Mouse (Mus musculus) midbrain, embryonic 11.5 days (tissue): ENCODE data around the gene Map1b. TPM values are rescaled to one million over a fixed set of nuclear protein-coding genes. Genes with fewer than 3 reads are reported as not detected.

ENCODE experiments used
- ATAC-seq: fragments of 200-750 bp; cut with Nextera tagmentation; 2 replicates; pipeline ENCODE4 v1.8.0; 2017; ENCODE audit warnings: moderate TSS enrichment, moderate library complexity; ENCODE audit not compliant: low FRiP score
- DNase-seq: peaks from one replicate; pipeline ENCODE4 v3.0.0; 2015; ENCODE audit warnings: low spot score; ENCODE audit errors: missing footprints
- H3K27ac ChIP-seq: fragments of 300-500 bp; sonication (generic); 2 replicates; pipeline ENCODE4 v1.5.1; 2014; ENCODE audit warnings: low read depth, low read length
- H3K27me3 ChIP-seq: fragments of 300-500 bp; sonication (generic); 2 replicates; pipeline ENCODE4 v1.6.1; 2014; ENCODE audit warnings: mild to moderate bottlenecking, low read length, moderate library complexity, mixed read lengths; ENCODE audit not compliant: control insufficient read depth, insufficient read depth
- H3K36me3 ChIP-seq: fragments of 300-500 bp; sonication (generic); 2 replicates; pipeline ENCODE4 v1.6.1; 2014; ENCODE audit warnings: mild to moderate bottlenecking, low read length, moderate library complexity, mixed read lengths; ENCODE audit not compliant: control insufficient read depth, insufficient read depth
- H3K4me1 ChIP-seq: fragments of 300-500 bp; sonication (generic); 2 replicates; pipeline ENCODE4 v1.6.1; 2014; ENCODE audit warnings: low read length; ENCODE audit not compliant: control insufficient read depth, insufficient read depth
- H3K4me2 ChIP-seq: fragments of 300-500 bp; sonication (generic); 2 replicates; pipeline ENCODE4 v1.6.1; 2014; ENCODE audit warnings: mild to moderate bottlenecking, moderate library complexity
- H3K4me3 ChIP-seq: fragments of 300-500 bp; sonication (generic); 2 replicates; pipeline ENCODE4 v1.5.1; 2014; ENCODE audit warnings: low read depth, low read length
- H3K9ac ChIP-seq: fragments of 300-500 bp; sonication (generic); 2 replicates; pipeline ENCODE4 v1.6.1; 2014; ENCODE audit warnings: low read length
- H3K9me3 ChIP-seq: fragments of 300-500 bp; sonication (generic); 2 replicates; pipeline ENCODE4 v1.6.1; 2016; ENCODE audit warnings: low read length; ENCODE audit not compliant: control insufficient read depth
- WGBS: fragments of 180-500 bp; shearing (Covaris S2); extraction: QIAGEN DNeasy Blood & Tissue Kit; methylation state at CpG from one replicate; pipeline ENCODE4 v1.1.7; 2014; 5-methylcytosine and 5-hydroxymethylcytosine counted together
- polyA plus RNA-seq: library from polyadenylated mRNA; unstranded; fragments of >200 nt; fragmentation: Nextera tagmentation; extraction: Ambion mirVana; gene quantifications from 2 replicates; pipeline ENCODE4 v1.2.1, GENCODE M21; 2014

Gene Map1b
- polyA plus RNA-seq, 1 experiment from 2014 or later = 911 TPM

DNA sequence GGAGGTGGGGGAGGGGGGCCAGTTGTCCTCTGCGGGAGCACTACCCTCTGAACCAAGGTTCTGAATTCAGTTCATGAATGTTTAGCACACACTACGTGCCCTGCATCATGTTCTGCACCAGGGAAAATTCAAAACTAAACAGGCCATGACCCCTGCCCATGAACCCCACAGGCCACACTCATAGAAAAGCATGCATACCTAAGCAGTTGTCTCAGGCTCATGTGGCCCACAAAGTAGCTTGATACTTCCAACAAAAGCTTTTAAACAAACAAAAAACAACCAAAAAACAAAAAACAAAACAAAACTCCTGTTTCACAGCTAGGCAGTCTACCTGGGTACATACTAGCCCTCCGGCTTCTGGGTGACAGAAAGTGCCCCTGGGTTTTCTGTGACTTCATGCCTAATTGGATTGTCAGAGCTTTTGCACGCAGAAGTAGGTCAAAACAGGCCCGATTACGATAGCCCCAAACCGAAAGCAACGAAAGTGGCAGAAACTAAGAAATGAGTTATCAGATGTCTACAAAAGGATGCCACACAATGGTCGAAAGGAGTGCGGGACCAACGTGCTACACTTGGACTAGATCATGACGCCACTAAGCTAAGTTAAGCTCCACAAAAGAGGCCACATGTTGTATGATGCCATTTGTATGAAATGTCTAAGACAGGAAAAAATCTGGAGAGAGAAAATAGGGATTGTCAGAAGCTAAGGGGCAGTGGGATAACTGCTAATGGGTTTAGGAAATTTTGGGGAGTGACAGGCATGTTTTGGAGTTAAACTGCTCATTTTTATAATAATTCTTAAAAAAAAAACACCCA, 73.7 kb downstream of the Map1b start:
- H3K9ac ChIP-seq = peak overlapping the region; percentile 73
- peak overlapping the region; percentile 61 for H3K4me2 ChIP-seq
- H3K9me3 ChIP-seq = no peaks in the 10 kb centered on the region
- ATAC-seq = 0 out of 2 replicates have a peak, but pooled peaks have one; percentile 8
- no peak for DNase-seq
- H3K36me3 ChIP-seq = peaks cover 32% of the 10 kb centered on the region
- peak overlapping the region; percentile 96 for H3K27ac ChIP-seq
- H3K4me1 ChIP-seq = peaks cover 55% of the 10 kb centered on the region
- H3K27me3 ChIP-seq = no peaks in the 10 kb centered on the region
- 21% methylated on average over 12 of the region's 12 CpGs for WGBS
- H3K4me3 ChIP-seq = peak overlapping the region; percentile 45

GRCm38 (mm10) chr13:99441700-99442433, 74.5 kb downstream of the Map1b start:
- Histone ChIP-seq H3K36me3 (peaks cover 40% of the 10 kb centered on the region), H3K9ac (peak overlapping the region; percentile 73), H3K4me1 (peaks cover 47% of the 10 kb centered on the region), H3K27ac (peak overlapping the region; percentile 96), H3K4me2 (peak overlapping the region; percentile 61), H3K4me3 (peak overlapping the region; percentile 45), H3K27me3 (no peaks in the 10 kb centered on the region), H3K9me3 (no peaks in the 10 kb centered on the region)
- 47% methylated on average over 18 of the region's 18 CpGs for WGBS
- ATAC-seq (no peak), DNase-seq (peak; percentile 94)

DNA sequence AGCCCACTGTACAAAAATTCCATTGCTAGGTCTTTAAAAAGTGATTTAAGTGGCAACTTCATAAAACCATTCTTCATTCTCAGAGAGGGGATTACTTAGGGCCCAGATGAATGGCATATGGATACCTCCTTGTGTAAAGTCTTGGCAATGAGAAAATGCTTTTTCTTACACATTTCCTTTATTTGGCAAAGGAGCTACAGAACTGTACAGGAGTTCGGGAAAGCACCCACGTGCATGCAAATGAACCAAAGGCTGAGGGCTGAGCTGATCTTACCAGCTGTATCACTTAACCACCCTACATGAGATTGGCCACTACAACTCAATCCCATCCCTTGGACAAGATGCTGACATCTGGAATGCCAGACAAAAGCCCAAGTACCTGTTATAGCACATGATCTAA, 76.1 kb downstream of the Map1b start:
- no peaks in the 10 kb centered on the region for H3K27me3 ChIP-seq
- WGBS = 93% methylated on average over 2 of the region's 2 CpGs
- H3K9me3 ChIP-seq = no peaks in the 10 kb centered on the region
- H3K4me2 ChIP-seq = no peak overlapping the region
- peaks cover 53% of the 10 kb centered on the region for H3K36me3 ChIP-seq
- no peak for DNase-seq
- no peak overlapping the region for H3K9ac ChIP-seq
- peaks cover 32% of the 10 kb centered on the region for H3K4me1 ChIP-seq
- no peak overlapping the region for H3K4me3 ChIP-seq
- no peak overlapping the region for H3K27ac ChIP-seq
- no peak for ATAC-seq

DNA sequence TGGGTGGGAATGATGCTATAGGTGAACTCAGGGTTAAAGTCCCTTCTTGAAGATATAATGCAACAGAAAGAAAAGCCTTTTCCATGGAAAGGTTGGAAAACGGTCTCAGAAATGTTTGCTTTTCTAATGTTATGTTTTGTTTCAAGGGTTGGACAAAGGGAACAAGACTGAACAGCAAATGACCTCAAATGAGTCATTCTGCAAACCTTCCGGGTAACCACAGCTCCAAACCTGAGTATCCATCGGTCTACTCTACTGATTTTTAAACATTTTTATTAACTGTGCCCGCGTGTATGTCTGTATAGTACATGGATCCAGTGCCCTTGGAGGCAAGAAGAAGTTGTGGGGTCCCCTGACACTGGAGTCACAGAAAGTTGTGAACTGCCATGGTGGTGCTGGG, 77.0 kb downstream of the Map1b start:
- no peak for DNase-seq
- no peaks in the 10 kb centered on the region for H3K27me3 ChIP-seq
- no peaks in the 10 kb centered on the region for H3K9me3 ChIP-seq
- ATAC-seq = no peak
- H3K27ac ChIP-seq = no peak overlapping the region
- 91% methylated on average over 5 of the region's 5 CpGs for WGBS
- H3K9ac ChIP-seq = no peak overlapping the region
- H3K4me2 ChIP-seq = no peak overlapping the region
- H3K36me3 ChIP-seq = peaks cover 61% of the 10 kb centered on the region
- no peak overlapping the region for H3K4me3 ChIP-seq
- peaks cover 24% of the 10 kb centered on the region for H3K4me1 ChIP-seq

DNA sequence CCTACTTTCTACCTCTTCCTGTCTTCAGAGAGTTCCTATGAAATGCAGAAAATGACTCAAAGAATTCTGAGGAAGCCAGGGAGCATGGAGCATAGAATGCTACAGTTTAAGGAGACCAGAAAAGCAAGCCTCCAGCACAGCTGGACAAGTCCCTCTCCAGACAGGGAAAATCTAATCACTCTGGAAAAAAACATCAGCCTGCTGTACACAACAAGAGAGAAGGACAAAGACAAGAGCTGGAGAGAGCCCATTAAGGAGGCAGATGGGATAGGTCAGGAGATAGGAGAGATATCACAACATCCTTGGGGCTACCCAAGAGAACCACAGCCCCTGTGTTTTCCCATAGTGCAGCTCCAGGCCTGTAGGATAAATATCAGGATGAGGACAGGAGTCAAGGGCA, 79.3 kb downstream of the Map1b start:
- no peaks in the 10 kb centered on the region for H3K9me3 ChIP-seq
- H3K4me2 ChIP-seq = no peak overlapping the region
- no peaks in the 10 kb centered on the region for H3K27me3 ChIP-seq
- no peak overlapping the region for H3K27ac ChIP-seq
- peaks cover 83% of the 10 kb centered on the region for H3K36me3 ChIP-seq
- H3K4me1 ChIP-seq = peaks cover 9% of the 10 kb centered on the region
- H3K9ac ChIP-seq = no peak overlapping the region
- DNase-seq (no peak), ATAC-seq (no peak)
- no peak overlapping the region for H3K4me3 ChIP-seq

DNA sequence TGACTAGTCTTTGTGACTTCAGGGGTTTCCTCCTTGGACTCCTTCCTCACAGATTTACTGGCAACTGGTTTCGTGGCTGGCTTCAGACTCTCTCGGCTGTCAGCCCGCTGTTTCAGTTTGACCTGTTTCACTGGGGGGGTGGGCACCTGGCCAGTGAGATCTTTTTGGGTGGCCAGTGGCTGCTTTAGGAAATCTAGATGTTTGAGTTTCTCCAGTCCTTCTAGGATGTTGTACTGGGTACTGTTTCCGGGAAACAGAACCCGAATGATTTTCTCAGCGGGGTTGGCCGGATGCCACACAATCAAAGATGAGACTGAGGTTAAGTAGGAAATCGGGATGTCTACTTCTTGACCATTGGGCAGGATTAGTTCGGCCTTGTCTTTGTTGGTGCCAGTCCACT, 81.8 kb downstream of the Map1b start:
- DNase-seq = no peak
- Histone ChIP-seq H3K9me3 (no peaks in the 10 kb centered on the region), H3K4me2 (no peak overlapping the region), H3K4me1 (no peaks in the 10 kb centered on the region), H3K4me3 (no peak overlapping the region), H3K36me3 (peaks cover 88% of the 10 kb centered on the region), H3K27ac (no peak overlapping the region), H3K27me3 (no peaks in the 10 kb centered on the region), H3K9ac (no peak overlapping the region)
- WGBS = 95% methylated on average over 9 of the region's 9 CpGs
- no peak for ATAC-seq

DNA sequence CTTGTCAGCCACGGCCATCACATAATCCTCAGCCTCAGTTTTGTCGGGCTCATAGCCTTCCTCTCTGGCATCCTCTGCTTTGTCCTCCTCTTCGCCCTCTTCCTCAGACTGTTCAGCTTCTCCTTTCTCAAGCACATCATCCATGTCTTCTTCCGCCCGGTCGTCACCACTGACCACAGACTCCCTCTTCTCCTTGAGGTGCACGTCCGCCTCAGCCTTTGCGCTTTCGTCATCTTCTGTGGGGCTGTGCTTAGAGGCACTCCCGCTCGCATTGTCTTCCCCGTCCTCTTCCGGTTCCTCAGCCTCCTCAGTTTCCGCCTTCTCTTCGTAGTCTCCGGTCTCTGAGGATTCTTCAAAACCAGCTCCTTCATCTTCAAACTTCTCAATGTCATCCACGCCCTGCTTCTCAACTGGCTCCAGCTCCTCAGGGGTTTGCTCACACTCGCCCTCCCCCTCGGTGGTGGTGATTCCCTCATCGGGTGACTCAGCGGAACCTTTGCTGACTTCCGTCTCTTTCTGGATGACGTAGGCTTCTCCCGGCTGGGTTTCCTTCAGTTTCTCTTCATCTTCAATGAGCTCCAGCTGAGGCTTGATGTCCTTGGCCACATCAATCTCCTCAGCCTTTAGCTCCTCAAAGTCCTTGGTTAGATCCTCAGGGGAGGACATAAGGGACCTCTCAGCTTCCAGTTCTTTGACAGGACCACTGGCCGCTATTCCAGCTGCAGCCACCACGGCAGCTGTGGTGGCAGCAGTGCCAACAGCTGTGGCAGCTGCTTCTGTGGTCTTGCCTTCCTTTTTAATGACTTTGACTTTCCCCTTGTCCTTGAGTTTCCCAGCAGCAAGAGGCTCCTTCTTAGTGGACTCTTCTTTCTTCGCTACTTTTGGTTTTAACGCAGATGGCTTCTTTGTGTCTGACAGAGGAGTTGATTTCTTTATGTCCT, 83.0 kb downstream of the Map1b start:
- Histone ChIP-seq H3K4me3 (no peak overlapping the region), H3K36me3 (peaks cover 91% of the 10 kb centered on the region), H3K27ac (no peak overlapping the region), H3K9me3 (no peaks in the 10 kb centered on the region), H3K27me3 (no peaks in the 10 kb centered on the region), H3K4me1 (no peaks in the 10 kb centered on the region), H3K9ac (no peak overlapping the region), H3K4me2 (no peak overlapping the region)
- DNase-seq = no peak
- WGBS = 95% methylated on average over 29 of the region's 29 CpGs
- ATAC-seq = no peak

- no peaks in the 10 kb centered on the region for H3K4me1 ChIP-seq
- no peaks in the 10 kb centered on the region for H3K27me3 ChIP-seq
- ATAC-seq (no peak), DNase-seq (peak; percentile 70)
- 92% methylated on average over 13 of the region's 13 CpGs for WGBS
- no peak overlapping the region for H3K9ac ChIP-seq
- peaks cover 37% of the 10 kb centered on the region for H3K36me3 ChIP-seq
- no peak overlapping the region for H3K4me2 ChIP-seq
- no peak overlapping the region for H3K27ac ChIP-seq
- H3K4me3 ChIP-seq = no peak overlapping the region
- H3K9me3 ChIP-seq = no peaks in the 10 kb centered on the region
These were observed 92.8 kb downstream of the Map1b start for GRCm38 (mm10) chr13:99423581-99423980.
